Mouse (Mus musculus) kidney, postnatal 10 days (tissue): ENCODE data around the gene Itga9.

Source experiments
- DNase-seq: peaks from one replicate; pipeline ENCODE4 v3.0.0; 2021; ENCODE audit warnings: mixed read lengths

The Itga9 gene

DNA sequence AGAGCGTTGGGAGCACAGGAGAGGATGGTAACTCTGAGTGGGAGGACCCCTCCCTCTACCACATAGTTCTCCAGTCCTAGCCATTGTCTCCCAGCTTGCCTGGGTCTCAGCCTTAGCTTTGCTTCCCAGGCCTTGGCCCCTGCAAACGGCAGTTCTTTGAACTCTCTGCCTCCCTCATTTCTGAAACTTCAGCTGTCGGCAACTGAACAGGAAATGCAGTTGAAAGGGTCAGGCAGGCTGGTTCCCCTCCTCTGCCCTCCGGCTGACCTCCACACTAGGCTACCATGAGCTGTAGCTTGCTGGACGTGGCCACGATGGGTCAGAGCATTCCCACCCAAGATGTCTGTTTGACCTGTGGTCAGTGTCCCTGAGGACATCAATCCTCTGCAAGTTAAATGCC is 48.5 kb downstream of the Itga9 start:
- DNase-seq, result peak; percentile 71

DNA sequence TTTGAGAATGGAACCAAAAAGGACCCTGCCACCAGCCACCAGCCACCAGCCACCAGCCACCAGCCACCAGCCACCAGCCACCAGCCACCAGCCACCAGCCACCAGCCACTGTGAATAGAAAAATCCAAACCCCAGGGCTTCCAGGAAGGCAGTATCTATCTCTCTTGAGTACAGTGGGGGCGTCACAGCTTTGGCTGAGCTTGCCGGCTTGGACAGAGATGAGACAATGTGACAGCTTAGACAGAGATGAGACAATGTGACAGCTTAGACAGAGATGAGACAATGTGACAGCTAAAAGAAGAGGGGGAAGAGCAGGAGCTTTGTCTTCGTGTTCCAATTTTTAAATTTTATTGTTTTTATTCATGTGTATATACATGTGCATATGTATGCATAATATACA is 49.2 kb downstream of the Itga9 start:
- DNase-seq, result no peak

DNA sequence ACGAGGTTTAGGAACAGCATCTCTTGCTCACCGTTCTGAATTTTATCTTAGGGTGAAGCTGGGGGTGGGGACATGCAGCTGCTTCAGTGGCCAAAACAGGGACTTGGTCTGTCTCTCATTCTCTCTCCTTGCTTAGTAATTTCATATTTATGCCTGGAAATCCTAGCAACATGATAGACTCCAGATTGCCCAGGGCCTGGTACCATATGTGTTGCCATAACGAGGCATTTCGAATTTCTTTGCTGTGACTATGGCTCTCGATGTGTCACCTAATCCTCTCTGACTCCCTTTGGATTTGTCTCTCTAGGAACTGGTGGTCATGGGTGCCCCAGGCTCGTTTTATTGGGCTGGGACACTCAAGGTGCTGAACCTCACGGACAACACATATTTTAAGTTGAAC is 51.7 kb downstream of the Itga9 start:
- DNase-seq, result no peak

DNA sequence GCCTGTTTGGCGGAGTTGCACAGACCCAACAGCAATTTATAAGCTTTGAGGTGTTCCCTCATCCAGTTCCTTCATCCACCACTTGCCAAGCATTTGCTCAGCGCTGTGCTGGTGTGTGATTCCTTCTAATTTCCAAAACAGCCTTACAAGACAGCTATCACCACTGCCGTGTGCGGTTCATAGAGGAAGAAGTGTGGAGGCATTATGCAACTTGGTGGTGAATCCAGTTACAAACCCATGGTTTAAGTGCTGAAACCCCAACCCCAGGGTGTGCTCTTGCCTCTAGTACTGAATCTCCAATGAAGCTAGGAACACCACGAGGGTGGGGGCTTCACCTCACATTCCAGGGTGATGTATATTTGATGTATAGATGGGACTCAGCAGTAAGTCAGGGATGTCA is 53.3 kb downstream of the Itga9 start:
- no peak for DNase-seq

DNA sequence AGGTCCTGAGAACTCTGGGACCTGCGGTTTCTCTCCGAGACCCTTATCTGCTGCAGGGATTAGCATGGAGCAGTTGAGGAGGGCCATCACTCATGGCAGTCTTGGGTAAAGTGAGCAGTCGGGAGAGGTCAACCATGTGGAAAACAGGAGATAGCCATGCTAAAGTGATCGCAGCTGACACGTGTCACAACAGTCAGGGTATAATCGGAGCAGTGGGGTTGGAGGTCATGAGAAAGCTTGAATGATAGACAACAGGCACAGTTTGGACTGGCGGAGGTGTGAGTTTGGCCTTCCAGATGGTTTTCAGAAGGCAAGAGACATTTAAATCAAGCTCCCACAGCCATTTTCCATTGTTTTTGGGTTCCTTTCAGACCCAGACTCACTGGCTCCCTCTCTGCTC is 53.8 kb downstream of the Itga9 start:
- no peak for DNase-seq

DNA sequence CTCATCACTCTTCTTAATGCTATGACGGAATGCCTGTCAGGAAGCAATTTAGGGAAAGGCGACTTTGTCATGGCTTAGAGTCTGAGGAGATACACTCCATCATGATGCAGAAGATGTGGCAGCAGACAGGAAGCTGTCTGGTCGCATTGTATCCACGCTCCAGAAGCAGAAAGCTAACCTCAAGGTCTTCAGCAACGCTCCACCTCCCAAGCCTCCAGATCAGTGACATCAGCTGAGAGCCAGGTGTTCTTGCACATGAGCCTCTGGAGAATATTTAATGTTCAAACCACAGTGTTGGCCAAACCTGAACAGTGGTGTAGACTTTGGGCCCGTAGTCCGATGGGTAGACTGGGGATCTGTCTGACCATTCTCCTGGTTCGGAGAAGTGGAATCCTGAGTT is 55.5 kb downstream of the Itga9 start:
- no peak for DNase-seq

DNA sequence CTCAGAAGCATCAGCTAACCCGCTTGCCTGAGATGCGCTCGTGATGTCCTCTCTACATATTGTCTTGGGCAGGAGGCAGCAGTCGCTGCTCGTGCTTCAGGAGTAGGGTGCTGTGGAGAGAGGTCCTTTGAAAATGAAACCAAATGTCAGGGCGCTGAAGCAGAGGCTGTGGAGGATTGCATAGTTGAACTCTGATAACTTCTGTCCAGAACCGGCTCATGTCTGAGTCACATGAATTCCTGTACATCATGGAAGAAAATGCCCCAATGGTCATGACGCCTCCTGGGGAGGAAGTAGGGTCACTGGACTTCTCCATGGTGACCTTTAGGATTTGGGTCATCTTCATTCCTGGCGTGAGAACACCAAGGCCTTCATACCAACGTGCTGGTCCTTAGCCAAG is 56.0 kb downstream of the Itga9 start:
- DNase-seq, result no peak

DNA sequence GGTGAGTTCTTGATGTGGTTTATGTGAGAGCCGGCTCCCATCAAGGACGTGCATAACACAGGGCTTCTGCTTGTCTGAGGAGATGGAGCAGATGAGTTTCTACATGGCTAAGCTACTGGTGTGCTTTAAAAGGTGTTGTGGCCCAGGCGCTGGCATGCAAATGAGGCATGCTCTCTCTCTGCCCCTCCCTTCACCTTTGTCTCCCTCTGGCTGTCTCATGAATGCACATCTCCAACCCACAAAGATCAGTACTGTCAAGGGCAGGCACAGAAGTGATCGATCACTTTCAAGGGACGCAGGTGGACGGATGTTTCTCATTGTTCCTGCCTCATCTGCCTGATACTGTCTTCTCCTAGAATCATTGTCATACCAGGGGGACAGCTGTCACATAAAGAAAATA is 57.4 kb downstream of the Itga9 start:
- no peak for DNase-seq

DNA sequence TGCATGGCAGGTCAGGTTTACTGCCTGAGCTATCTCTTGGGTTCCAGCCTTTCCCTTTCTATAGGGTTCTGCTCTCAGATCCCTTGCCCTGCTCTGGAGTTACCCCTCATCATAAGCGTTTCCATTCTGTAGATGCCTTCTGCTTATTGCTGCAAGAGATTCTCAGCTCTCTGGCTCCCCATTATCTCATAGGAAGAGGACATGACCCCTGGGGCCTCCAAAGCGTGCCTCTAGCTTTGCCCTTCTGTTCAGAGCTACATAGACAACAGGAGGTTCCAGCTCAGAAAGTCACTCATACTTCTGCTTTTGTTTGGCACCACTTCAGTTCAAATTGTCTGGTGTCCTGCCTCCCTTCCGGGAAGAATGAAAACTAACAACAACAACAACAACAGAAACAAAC is 59.6 kb downstream of the Itga9 start:
- no peak for DNase-seq

DNA sequence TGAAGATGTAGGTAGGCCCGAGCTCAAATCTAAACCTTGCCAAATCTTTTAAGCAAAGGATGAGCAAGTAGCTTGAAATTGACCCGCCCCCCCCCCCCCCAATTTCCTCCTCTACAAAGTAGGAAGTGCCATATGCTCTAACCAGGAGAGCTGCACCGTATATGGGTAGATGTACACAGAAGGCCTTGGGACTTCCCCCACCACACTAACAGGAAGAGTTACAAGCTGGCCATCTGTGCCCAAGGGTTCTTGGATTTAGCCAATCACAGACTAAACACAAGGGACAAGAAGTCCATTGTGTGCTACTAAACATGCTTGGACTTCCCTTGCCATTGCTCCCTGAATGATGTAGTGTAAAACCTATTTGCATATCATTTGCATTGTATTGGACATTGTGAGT is 63.2 kb downstream of the Itga9 start:
- DNase-seq, result no peak

DNA sequence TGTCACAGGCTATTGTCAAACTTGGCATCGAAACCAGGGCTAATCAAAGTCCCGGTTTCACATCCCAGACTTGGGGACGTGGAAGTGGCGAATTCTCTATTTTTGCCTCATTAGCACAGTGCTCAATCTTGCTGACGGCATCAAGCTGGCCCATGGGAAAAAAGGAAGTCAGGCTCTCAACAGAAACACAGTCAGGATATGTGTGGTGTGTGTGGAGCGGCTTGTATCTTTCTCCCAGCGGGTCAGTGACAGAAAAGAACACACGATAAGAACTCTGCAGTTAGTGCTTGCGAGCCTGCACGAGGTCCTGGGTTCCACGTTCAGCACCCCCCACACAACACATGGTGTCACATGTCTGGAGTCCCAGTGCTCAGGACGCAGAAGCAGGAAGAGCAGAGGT is 67.8 kb downstream of the Itga9 start:
- DNase-seq, result peak; percentile 36

DNA sequence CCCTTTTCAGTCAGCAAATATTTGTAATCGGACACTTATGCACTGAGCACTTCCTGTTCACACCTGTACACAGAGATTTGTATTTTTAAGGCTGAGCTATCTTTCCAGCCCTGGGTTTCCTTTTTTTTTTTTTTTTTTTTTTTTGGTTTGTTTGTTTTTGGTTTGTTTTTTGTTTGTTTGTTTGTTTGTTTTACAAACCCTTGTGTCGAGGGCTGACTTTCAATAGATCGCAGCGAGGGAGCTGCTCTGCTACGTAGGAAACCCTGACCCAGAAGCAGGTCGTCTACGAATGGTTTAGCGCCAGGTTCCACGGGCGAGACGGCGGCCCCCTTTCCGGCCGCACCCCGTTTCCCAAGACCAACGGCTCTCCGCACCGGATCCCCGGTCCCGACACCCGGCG is 68.3 kb downstream of the Itga9 start:
- peak; percentile 41 for DNase-seq

DNA sequence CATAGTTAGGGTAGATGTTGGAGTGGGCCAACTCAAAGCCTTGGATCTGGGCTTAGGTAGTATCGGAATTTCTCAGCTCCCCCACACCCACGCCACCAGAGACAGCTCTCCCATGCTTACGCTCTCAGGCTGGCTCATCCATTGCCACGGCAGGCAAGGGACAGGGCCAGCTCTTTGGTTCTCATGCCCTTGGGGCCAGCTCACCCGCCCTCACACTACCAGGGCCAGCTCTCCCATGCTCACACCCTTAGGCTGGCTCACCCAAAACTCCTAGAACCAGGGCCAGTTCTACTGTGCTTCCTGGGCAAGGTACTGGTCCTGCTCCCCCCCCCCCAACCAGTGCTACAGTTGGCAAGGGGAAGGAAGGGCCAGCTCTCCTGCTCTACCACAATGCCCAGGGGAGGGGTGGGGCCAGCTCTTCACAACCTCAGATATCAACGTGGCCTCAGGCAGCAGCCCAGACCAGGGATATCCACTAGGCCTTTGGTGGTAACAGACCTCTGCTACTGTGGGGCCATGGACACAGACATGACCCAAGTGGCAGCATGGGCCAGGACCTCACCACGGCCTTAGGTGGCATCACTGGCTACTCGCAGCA is 69.2 kb downstream of the Itga9 start:
- no peak for DNase-seq

DNA sequence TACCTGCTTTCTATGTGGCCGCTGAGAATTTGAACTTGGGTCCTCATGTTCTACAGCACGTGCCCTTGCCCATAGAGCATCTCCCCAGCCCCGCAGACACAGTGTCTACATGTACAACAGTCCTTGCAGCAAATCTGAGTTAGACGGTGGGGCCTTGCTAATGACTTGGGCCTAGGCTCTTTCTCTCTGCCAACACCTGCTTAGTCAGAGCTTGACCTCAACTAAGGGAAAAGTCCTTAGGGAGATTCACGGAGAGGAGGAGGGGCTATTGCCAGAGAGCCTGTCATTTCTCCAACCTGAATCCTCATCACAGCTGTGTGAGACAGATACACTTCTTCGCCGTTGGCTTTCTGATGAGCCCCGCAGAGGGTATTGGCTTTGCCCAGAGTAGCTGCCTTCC is 70.2 kb downstream of the Itga9 start:
- DNase-seq, result no peak

DNA sequence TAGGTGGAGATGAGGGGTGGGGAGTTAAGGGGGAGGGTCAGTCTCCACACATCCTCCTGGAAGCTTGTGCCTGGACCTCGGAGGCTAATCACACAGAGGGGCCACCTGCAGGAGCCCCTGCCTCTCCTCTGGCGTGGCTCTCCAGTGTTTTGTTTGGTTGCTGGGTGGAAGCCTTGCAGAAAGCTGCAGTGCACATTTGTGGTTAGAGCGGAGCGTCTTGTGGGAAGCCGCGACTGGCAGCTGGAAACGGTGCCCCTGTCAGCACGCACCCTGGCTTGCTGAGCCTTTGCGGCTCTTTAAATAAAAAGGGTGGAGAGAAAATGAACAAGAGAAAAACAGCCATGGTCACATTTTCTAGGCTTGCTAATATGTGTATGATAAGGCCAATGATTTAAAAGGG is 70.9 kb downstream of the Itga9 start:
- no peak for DNase-seq

DNA sequence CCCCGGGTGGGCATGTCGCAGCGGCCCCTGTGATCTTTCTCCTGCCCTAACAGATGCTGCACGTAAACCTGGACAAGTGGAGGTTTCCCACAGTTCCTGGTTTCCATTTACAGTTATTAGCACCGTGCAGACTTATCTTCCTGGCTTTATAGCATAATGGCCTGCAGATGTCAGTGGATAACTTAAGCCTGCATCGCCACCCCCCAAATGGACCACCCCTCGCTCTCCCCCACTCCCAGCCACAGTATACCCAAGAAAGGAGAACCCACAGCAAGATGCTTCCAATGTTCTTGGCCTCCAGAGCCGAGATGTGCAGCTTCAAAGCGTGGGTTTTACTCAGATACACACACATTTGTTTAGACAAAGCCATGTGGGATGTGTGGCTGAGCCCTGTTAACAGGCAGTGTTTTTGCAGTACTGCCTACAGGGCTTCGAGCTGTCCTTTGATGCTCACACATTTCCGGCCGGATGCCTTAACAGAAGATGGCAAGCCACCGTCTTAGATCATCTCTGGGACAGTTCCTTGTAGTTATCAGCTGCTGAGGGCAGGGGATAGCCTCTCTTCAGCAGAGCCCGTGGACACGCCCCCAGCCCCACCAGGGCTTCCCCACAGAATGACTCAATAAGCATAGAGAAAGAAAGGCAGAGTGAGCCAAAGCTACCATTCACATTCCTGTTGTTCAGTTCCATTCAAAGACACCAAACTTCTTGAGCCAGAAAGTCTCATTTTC is 71.7 kb downstream of the Itga9 start:
- peak; percentile 39 for DNase-seq

DNA sequence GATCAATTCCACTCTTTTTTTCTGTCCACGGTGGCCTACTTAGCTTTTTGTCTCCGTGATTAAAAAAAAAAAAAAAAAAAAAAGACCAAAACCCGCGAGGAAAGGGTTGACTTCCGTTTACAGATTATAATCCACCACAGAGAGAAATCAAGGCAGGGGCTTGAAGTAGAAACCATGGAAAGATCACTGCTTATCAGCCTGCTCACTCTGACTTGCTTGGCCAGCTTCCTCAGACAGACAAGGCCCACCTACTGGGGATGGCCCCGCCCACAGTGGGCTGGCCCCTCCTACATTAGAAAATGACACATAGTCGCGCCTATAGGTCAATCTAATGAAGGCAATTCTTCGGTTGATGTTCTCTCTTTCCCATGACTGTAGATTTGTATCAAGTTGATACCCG is 72.3 kb downstream of the Itga9 start:
- no peak for DNase-seq

DNA sequence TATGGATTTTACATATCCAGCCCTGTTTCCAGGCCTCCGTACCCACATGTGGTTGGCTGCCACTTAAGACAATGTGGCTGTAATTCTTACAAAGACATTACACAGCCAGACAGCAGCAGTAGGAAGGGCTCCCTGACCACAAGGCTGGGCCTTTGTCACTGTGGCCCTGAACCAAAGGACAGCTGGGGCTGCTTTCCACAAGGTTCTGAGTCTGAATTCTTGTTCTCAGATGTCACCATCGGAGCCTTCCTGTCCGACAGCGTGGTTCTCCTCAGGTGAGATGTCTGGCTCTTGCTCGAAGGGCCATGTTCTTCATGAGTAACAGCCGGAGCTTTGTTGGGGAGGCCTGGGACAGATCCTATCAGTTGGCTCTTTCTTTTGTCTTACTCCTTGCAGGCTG is 75.0 kb downstream of the Itga9 start:
- DNase-seq, result no peak

DNA sequence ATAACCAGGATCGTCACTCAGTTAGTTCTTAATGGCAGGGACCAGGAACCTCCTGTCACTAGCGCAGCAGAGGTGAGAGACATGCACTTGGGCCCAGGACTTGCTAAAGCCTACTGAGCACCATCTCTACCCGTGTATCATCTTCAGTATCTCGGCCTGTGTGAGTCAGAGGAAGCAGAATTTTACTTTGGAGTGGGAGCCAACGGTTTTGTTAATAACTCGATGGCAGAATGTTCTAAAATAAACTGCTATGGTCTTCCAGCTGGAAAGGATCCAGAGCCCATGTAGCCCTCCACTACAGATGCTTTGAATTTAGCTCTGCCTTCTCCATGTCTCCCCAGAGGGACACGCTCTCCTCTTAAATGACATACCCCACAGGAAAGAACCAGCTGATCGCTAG is 75.7 kb downstream of the Itga9 start:
- DNase-seq, result no peak

DNA sequence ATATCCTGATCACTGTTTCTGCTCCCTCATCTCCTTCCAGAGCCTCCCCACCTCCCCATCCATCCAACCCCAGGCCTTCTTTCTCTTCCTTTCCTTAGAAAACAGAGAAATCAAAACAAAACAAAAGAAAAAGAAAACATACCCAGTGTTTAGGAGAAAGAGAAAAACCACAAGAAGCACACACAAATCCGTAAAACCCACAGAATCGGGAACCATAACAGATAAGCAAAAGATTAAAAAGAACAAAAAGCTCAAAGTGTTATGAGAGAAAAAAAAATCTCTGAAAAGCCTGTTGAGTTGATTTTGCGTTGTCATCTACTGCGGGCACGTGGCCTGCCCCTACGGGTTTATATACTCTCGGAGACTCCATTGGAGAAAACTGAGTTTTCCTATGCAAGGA is 77.0 kb downstream of the Itga9 start:
- DNase-seq, result no peak

DNA sequence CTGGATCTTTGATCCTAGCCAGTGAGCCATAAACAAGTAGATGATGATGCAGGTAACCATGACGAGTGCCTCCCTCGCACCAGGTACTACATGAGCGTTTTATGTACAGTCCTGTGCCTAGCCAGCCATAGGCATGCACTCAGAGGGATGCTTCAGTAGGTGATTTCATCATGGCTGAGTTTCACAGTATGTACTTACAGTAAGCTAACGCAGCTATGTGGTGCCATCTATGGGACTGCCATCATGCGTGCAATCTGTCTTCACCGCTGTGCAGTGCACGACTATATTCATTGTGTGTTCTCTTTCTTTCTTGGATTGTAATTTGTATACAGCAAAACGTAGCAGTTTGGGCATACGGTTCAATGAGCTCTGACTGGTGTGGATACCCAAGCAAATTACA is 77.9 kb downstream of the Itga9 start:
- DNase-seq, result no peak

DNA sequence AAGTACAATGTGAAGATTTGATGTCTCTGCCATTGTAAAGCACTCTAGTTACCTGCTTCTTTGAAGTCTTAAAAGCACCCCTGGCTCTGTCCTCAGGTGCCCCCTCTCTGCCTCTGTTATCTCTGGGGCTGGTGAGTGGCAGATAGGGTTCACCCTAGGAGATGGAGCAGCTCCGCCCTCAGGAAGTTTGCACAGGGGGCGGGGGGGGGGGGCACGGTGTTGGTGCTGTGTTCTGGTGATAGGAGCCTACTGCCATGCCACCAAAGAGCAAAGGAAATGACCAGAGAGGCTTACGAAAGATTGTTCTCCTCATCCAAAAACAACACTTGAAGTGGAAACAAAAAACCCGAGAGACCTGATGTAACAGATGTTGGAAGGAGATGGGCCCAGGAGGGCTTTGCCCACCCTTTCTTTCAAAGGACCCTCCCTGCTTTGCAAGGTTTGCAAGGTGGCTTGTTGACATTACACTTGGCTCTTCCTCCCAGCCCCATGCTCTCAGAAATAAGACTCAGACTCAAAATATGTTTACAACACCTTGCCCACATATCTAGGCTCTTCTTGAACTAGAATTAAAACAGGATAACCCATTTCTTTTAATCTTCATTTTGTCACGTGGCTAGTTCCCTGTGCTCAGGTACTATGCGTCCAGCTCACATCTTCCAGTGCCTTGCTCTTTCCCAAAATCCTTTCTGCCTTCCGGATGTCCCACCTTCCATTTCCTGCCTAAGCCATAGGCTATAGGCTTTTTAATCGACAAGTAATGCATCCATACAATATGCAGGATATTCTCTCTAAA is 79.9 kb downstream of the Itga9 start:
- DNase-seq, result no peak

DNA sequence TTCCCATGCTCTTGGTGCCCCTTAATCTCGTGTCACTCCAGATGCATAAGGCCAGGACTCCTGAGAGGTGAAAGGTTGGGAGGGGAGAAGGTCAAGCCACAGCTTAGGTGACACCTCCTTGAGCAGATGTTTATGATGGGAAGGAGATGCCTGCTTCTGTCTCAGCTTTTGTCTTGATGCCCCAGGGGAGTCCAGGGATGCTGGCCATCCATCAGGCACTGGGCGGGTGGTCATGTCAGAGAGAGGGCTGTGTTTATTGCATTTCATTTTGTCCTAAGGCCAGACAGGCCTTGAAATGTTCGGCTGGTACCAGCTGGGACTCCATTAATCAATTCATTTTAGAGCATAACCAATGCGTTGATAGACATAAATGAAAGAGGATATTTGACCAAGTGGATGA is 81.8 kb downstream of the Itga9 start:
- DNase-seq, result no peak

DNA sequence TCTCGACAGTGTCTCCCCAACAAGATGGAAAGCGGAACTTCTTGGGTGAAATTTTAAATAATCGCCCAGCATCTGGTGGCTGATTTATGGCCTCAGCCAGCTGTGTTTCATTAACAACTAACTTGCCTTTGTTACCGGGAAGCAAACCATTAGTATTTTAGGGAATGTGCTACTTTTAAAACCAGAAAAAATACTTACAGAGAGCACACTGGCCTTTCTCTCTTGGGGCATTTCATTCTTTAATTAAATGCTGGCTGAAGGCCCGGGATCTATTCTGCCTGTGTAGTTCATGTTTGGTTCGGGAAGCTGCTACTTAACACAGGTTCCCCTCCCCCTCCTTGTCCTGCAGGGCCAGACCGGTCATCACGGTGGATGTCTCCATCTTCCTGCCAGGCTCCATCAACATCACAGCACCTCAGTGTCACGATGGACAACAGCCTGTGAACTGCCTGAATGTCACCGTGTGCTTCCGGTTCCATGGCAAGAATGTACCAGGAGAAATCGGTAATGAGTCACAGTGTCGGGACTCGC is 82.5 kb downstream of the Itga9 start:
- DNase-seq, result peak; percentile 72
